Mouse (Mus musculus): ENCODE measurements at regions not wholly inside any gene's neighbourhood (a gene's known extent, or its start where the extent isn't known, plus 50 kb on each side); places are given as distances from the start of the nearest gene placed in this dataset.

GRCm38 (mm10) chr16:92953936-92954654 lies 128.1 kb upstream of the Runx1 start:
- Histone ChIP-seq H3K9ac (no peak overlapping the region), H3K9me3 (no peaks in the 10 kb centered on the region), H3K27me3 (replicated peaks) (no peaks in the 10 kb centered on the region), H3K4me2 (replicated peaks) (no peak overlapping the region), H3K27ac (no peak overlapping the region), H3K4me1 (peaks cover 3% of the 10 kb centered on the region; the same call in 1 of the 2 replicates), H3K36me3 (no peaks in the 10 kb centered on the region), H3K4me3 (no peak overlapping the region)
- ATAC-seq (ENCODE audit: low FRiP score, low read depth), result no peak
- 58% methylated on average over 11 of the region's 11 CpGs for WGBS

GRCm38 (mm10) chr16:92952336-92953097 lies 126.6 kb upstream of the Runx1 start:
- H3K27me3 ChIP-seq (replicated peaks), result no peaks in the 10 kb centered on the region
- no peak overlapping the region for H3K4me3 ChIP-seq
- H3K9ac ChIP-seq, result no peak overlapping the region
- 76% methylated on average over 7 of the region's 7 CpGs for WGBS
- no peaks in the 10 kb centered on the region for H3K36me3 ChIP-seq
- H3K4me1 ChIP-seq, result no peaks in the 10 kb centered on the region
- H3K4me2 ChIP-seq (replicated peaks), result no peak overlapping the region
- no peaks in the 10 kb centered on the region for H3K9me3 ChIP-seq
- ATAC-seq (ENCODE audit: low FRiP score, low read depth), result no peak
- H3K27ac ChIP-seq, result no peak overlapping the region

GRCm38 (mm10) chr16:92951516-92951915 lies 125.6 kb upstream of the Runx1 start:
- Histone ChIP-seq H3K4me3 (no peak overlapping the region), H3K9me3 (no peaks in the 10 kb centered on the region), H3K36me3 (no peaks in the 10 kb centered on the region), H3K4me1 (no peaks in the 10 kb centered on the region), H3K27ac (no peak overlapping the region), H3K9ac (no peak overlapping the region), H3K27me3 (replicated peaks) (no peaks in the 10 kb centered on the region), H3K4me2 (replicated peaks) (no peak overlapping the region)
- no peak for ATAC-seq (ENCODE audit: low FRiP score, low read depth)
- WGBS, result 87% methylated on average over 6 of the region's 6 CpGs

- Histone ChIP-seq H3K4me1 (no peaks in the 10 kb centered on the region), H3K4me2 (replicated peaks) (no peak overlapping the region), H3K36me3 (no peaks in the 10 kb centered on the region), H3K27me3 (replicated peaks) (no peaks in the 10 kb centered on the region), H3K9ac (no peak overlapping the region), H3K27ac (no peak overlapping the region), H3K9me3 (no peaks in the 10 kb centered on the region), H3K4me3 (no peak overlapping the region)
- no peak for ATAC-seq (ENCODE audit: low FRiP score, low read depth)
- 93% methylated on average over 13 of the region's 13 CpGs for WGBS
These were observed 122.5 kb upstream of the Runx1 start for GRCm38 (mm10) chr16:92948494-92948893.

GRCm38 (mm10) chr16:92946554-92946953 lies 120.6 kb upstream of the Runx1 start:
- Histone ChIP-seq H3K27ac (no peak overlapping the region), H3K4me1 (no peaks in the 10 kb centered on the region), H3K9me3 (no peaks in the 10 kb centered on the region), H3K27me3 (replicated peaks) (no peaks in the 10 kb centered on the region), H3K4me3 (no peak overlapping the region), H3K36me3 (no peaks in the 10 kb centered on the region), H3K9ac (no peak overlapping the region), H3K4me2 (replicated peaks) (no peak overlapping the region)
- ATAC-seq (ENCODE audit: low FRiP score, low read depth), result no peak
- 82% methylated on average over 4 of the region's 4 CpGs for whole genome bisulfite sequencing

GRCm38 (mm10) chr16:92943901-92944300 lies 118.0 kb upstream of the Runx1 start:
- Histone ChIP-seq H3K27me3 (replicated peaks) (no peaks in the 10 kb centered on the region), H3K9ac (no peak overlapping the region), H3K27ac (no peak overlapping the region), H3K36me3 (no peaks in the 10 kb centered on the region), H3K4me3 (no peak overlapping the region), H3K4me2 (replicated peaks) (no peak overlapping the region), H3K9me3 (no peaks in the 10 kb centered on the region), H3K4me1 (no peaks in the 10 kb centered on the region)
- ATAC-seq (ENCODE audit: low FRiP score, low read depth), result no peak
- 68% methylated on average over 2 of the region's 2 CpGs for WGBS

GRCm38 (mm10) chr16:92939618-92940017 lies 113.7 kb upstream of the Runx1 start:
- no peak for ATAC-seq (ENCODE audit: low FRiP score, low read depth)
- no peaks in the 10 kb centered on the region for H3K27me3 ChIP-seq (replicated peaks)
- H3K9me3 ChIP-seq, result no peaks in the 10 kb centered on the region
- H3K4me1 ChIP-seq, result no peaks in the 10 kb centered on the region
- H3K4me2 ChIP-seq (replicated peaks), result no peak overlapping the region
- no peak overlapping the region for H3K9ac ChIP-seq
- H3K27ac ChIP-seq, result no peak overlapping the region
- H3K36me3 ChIP-seq, result no peaks in the 10 kb centered on the region
- WGBS, result 57% methylated on average over 8 of the region's 8 CpGs
- no peak overlapping the region for H3K4me3 ChIP-seq

- H3K9me3 ChIP-seq, result no peaks in the 10 kb centered on the region
- H3K4me2 ChIP-seq (replicated peaks), result no peak overlapping the region
- ATAC-seq (ENCODE audit: low FRiP score, low read depth), result no peak
- no peaks in the 10 kb centered on the region for H3K27me3 ChIP-seq (replicated peaks)
- WGBS, result 91% methylated on average over 2 of the region's 2 CpGs
- no peak overlapping the region for H3K27ac ChIP-seq
- H3K36me3 ChIP-seq, result no peaks in the 10 kb centered on the region
- H3K9ac ChIP-seq, result no peak overlapping the region
- no peak overlapping the region for H3K4me3 ChIP-seq
- no peaks in the 10 kb centered on the region for H3K4me1 ChIP-seq
These were observed 110.0 kb upstream of the Runx1 start for GRCm38 (mm10) chr16:92935848-92936535.

- 86% methylated on average over 4 of the region's 4 CpGs for WGBS
- Histone ChIP-seq H3K9ac (no peak overlapping the region), H3K4me2 (replicated peaks) (no peak overlapping the region), H3K27ac (no peak overlapping the region), H3K27me3 (replicated peaks) (no peaks in the 10 kb centered on the region), H3K4me1 (no peaks in the 10 kb centered on the region), H3K9me3 (no peaks in the 10 kb centered on the region), H3K4me3 (no peak overlapping the region), H3K36me3 (no peaks in the 10 kb centered on the region)
- no peak for ATAC-seq (ENCODE audit: low FRiP score, low read depth)
These were observed 104.2 kb upstream of the Runx1 start for GRCm38 (mm10) chr16:92930103-92930502.

GRCm38 (mm10) chr16:92928201-92928600 lies 102.3 kb upstream of the Runx1 start:
- Histone ChIP-seq H3K4me3 (no peak overlapping the region), H3K27ac (no peak overlapping the region), H3K4me2 (replicated peaks) (no peak overlapping the region), H3K36me3 (no peaks in the 10 kb centered on the region), H3K27me3 (replicated peaks) (no peaks in the 10 kb centered on the region), H3K4me1 (no peaks in the 10 kb centered on the region), H3K9ac (no peak overlapping the region), H3K9me3 (no peaks in the 10 kb centered on the region)
- 68% methylated on average over 7 of the region's 7 CpGs for WGBS
- ATAC-seq (ENCODE audit: low FRiP score, low read depth), result no peak

GRCm38 (mm10) chr16:92927662-92928061 lies 101.7 kb upstream of the Runx1 start:
- Histone ChIP-seq H3K4me3 (no peak overlapping the region), H3K9ac (no peak overlapping the region), H3K4me1 (no peaks in the 10 kb centered on the region), H3K36me3 (no peaks in the 10 kb centered on the region), H3K4me2 (replicated peaks) (no peak overlapping the region), H3K27ac (no peak overlapping the region), H3K27me3 (replicated peaks) (no peaks in the 10 kb centered on the region), H3K9me3 (no peaks in the 10 kb centered on the region)
- no peak for ATAC-seq (ENCODE audit: low FRiP score, low read depth)
- WGBS, result 32% methylated on average over 2 of the region's 2 CpGs

GRCm38 (mm10) chr16:92926853-92927252 lies 100.9 kb upstream of the Runx1 start:
- no peaks in the 10 kb centered on the region for H3K27me3 ChIP-seq (replicated peaks)
- H3K4me1 ChIP-seq, result no peaks in the 10 kb centered on the region
- no peak overlapping the region for H3K27ac ChIP-seq
- 81% methylated on average over 5 of the region's 5 CpGs for WGBS
- H3K36me3 ChIP-seq, result no peaks in the 10 kb centered on the region
- H3K9me3 ChIP-seq, result no peaks in the 10 kb centered on the region
- no peak overlapping the region for H3K4me2 ChIP-seq (replicated peaks)
- H3K4me3 ChIP-seq, result no peak overlapping the region
- no peak overlapping the region for H3K9ac ChIP-seq
- no peak for ATAC-seq (ENCODE audit: low FRiP score, low read depth)
